ENCODE assay signal across 12 mouse cellular contexts in genomic region chr6:38810121-38810475, GRCm38 (mm10).
DNase-seq lines count a peak whose midpoint lies in the region; ATAC-seq and TF ChIP-seq lines count a peak whose summit lies in the region.
"Had no signal": no experiment of that assay in that cellular context is flagged by ENCODE, and none has a peak within 500 bp of the region (broad histone marks: within the 10 kb centered on the region; RNA-seq: fewer than 3 reads in every experiment).

No protein-coding gene starts in this region.

- 0 out of 2 replicates have a peak, but pooled peaks cover 3% of the 10 kb centered on the region for H3K36me3 ChIP-seq in heart, postnatal 0 days (replicated peaks; ENCODE audit: control insufficient read depth, insufficient read depth, low read length)

- H3K27me3 ChIP-seq in heart, postnatal 0 days (ENCODE audit: control insufficient read depth, insufficient read depth, low read length), result no peaks in the 10 kb centered on the region

- WGBS in heart, postnatal 0 days, result 24% methylated on average over 2 of the region's 2 CpGs

- H3K9ac ChIP-seq in heart, postnatal 0 days (replicated peaks; ENCODE audit: low read depth, low read length), result peak overlapping the region; percentile 45; the same call in 1 of the 2 replicates

- no peak overlapping the region for H3K4me3 ChIP-seq in heart, postnatal 0 days (ENCODE audit: low read depth, low read length)

- no peak for TF ChIP-seq EP300 in heart, postnatal 0 days (IDR thresholded peaks at IDR 0.05; ENCODE audit: low read depth)

- no peak for DNase-seq in heart, postnatal 0 days (ENCODE audit: low spot score)
- DNase-seq in heart, adult 11 months, result no peak
- DNase-seq in CD4-positive, CD25-positive, alpha-beta regulatory T cell, adult 2 months (ENCODE audit: low read depth, low spot score), result peak; percentile 78
- no peak for DNase-seq in right cerebral cortex, adult 2 months (ENCODE audit: low spot score in 2 of 2)
- DNase-seq in c-Kit-positive CD71-positive TER-119-positive erythroid progenitor cells, embryonic 14.5 days (ENCODE audit: low spot score), result no peak
- no peak for DNase-seq in spleen, adult 12 weeks (ENCODE audit: low spot score)
- DNase-seq: cerebellum, adult 9-10 months; layer of hippocampus, postnatal 36 days; right cerebral cortex, postnatal 25 days had no signal

- H3K4me2 ChIP-seq in heart, postnatal 0 days (ENCODE audit: low read depth, low read length), result no peak overlapping the region

- H3K27ac ChIP-seq in heart, postnatal 0 days (ENCODE audit: low read depth), result peak overlapping the region; percentile 71

- H3K9me3 ChIP-seq in heart, postnatal 0 days (replicated peaks; ENCODE audit: control insufficient read depth, low read length), result no peaks in the 10 kb centered on the region

- TF ChIP-seq CTCF in heart, postnatal 0 days (IDR thresholded peaks at IDR 0.05; ENCODE audit: low read depth), result no peak

- H3K4me1 ChIP-seq in heart, postnatal 0 days (ENCODE audit: control insufficient read depth, insufficient read depth), result peaks cover 65% of the 10 kb centered on the region

- ATAC-seq in heart, postnatal 0 days (ENCODE audit: insufficient read depth, low read depth), result no peak
- ATAC-seq in common myeloid progenitor, adult 5-6 weeks (replicated peaks; ENCODE audit: low read depth, poor library complexity, severe bottlenecking), result peak; percentile 61
- ATAC-seq in megakaryocyte progenitor cell, adult 5-6 weeks (replicated peaks; ENCODE audit: poor library complexity), result peak; percentile 65
- ATAC-seq: intestine, postnatal 0 days had no signal
